Mouse (Mus musculus) adrenal gland, postnatal 4 days (tissue): ENCODE measurements around the gene Uqcc2. TPM values are rescaled to one million over a fixed set of nuclear protein-coding genes. Genes with fewer than 3 reads are reported as not detected.

Experiments
- DNase-seq, 2 experiments: peaks; one replicate each; pipeline ENCODE4 v3.0.0; 2021 to 2022; ENCODE audit warnings: low spot score in 2 of 2, mixed read lengths in 2 of 2
- total RNA-seq, 2 experiments: library from RNA; stranded (reverse); gene quantifications; 2 replicates each; pipeline ENCODE4 v1.2.3; 2021

Uqcc2 gene
- total RNA-seq, 2 experiments from 2014 or later: 128 to 138 TPM

- peak; percentile 65 to 71 for DNase-seq
These were observed 8.5 kb downstream of the Uqcc2 start for GRCm38 (mm10) chr17:27125185-27125584.

GRCm38 (mm10) chr17:27123813-27124375 lies 9.8 kb downstream of the Uqcc2 start:
- DNase-seq: no peak

GRCm38 (mm10) chr17:27123103-27123502 lies 10.6 kb downstream of the Uqcc2 start:
- no peak for DNase-seq

GRCm38 (mm10) chr17:27122701-27123100 lies 11.0 kb downstream of the Uqcc2 start:
- DNase-seq: no peak

GRCm38 (mm10) chr17:27121781-27122180 lies 11.9 kb downstream of the Uqcc2 start:
- no peak for DNase-seq

- no peak for DNase-seq
These were observed 12.4 kb downstream of the Uqcc2 start for GRCm38 (mm10) chr17:27121266-27121665.

- DNase-seq: peak; percentile 46 to 63
These were observed 13.1 kb downstream of the Uqcc2 start for GRCm38 (mm10) chr17:27120561-27121024.

- no peak for DNase-seq
These were observed 13.8 kb downstream of the Uqcc2 start for GRCm38 (mm10) chr17:27119954-27120353.

- no peak for DNase-seq
These were observed 14.2 kb downstream of the Uqcc2 start for GRCm38 (mm10) chr17:27119540-27119895.

- DNase-seq: no peak
These were observed 14.8 kb downstream of the Uqcc2 start for GRCm38 (mm10) chr17:27118676-27119539.

- no peak for DNase-seq
These were observed 23.6 kb downstream of the Uqcc2 start for GRCm38 (mm10) chr17:27110072-27110471.

GRCm38 (mm10) chr17:27107936-27108335 lies 25.8 kb downstream of the Uqcc2 start:
- no peak for DNase-seq

GRCm38 (mm10) chr17:27106745-27107144 lies 27.0 kb downstream of the Uqcc2 start:
- no peak for DNase-seq

GRCm38 (mm10) chr17:27105698-27106470 lies 27.8 kb downstream of the Uqcc2 start:
- DNase-seq: no peak

- no peak for DNase-seq
These were observed 32.0 kb downstream of the Uqcc2 start for GRCm38 (mm10) chr17:27101675-27102074.

- no peak for DNase-seq
These were observed 38.0 kb downstream of the Uqcc2 start for GRCm38 (mm10) chr17:27095690-27096089.

- no peak for DNase-seq
These were observed 43.6 kb downstream of the Uqcc2 start for GRCm38 (mm10) chr17:27090068-27090467.

- no peak for DNase-seq
These were observed 46.3 kb downstream of the Uqcc2 start for GRCm38 (mm10) chr17:27087426-27087825.

- DNase-seq: peak in 1 of 2 experiments; percentile 35
These were observed 48.0 kb downstream of the Uqcc2 start for GRCm38 (mm10) chr17:27085676-27086075.

- no peak for DNase-seq
These were observed 50.1 kb downstream of the Uqcc2 start for GRCm38 (mm10) chr17:27083601-27084000.

GRCm38 (mm10) chr17:27082796-27083195 lies 50.9 kb downstream of the Uqcc2 start:
- no peak for DNase-seq

- no peak for DNase-seq
These were observed 51.8 kb downstream of the Uqcc2 start for GRCm38 (mm10) chr17:27081868-27082267.
